Mouse (Mus musculus): Measurements from ENCODE around the gene Golt1a. TPM values are rescaled to one million over a fixed set of nuclear protein-coding genes. Genes with fewer than 3 reads are reported as not detected.
A peak's percentile ranks its signal among the peaks of the same experiment; 100 is the strongest.

The Golt1a gene
- polyA plus RNA-seq, 1 experiment from 2014 or later = 10.2 TPM

DNA sequence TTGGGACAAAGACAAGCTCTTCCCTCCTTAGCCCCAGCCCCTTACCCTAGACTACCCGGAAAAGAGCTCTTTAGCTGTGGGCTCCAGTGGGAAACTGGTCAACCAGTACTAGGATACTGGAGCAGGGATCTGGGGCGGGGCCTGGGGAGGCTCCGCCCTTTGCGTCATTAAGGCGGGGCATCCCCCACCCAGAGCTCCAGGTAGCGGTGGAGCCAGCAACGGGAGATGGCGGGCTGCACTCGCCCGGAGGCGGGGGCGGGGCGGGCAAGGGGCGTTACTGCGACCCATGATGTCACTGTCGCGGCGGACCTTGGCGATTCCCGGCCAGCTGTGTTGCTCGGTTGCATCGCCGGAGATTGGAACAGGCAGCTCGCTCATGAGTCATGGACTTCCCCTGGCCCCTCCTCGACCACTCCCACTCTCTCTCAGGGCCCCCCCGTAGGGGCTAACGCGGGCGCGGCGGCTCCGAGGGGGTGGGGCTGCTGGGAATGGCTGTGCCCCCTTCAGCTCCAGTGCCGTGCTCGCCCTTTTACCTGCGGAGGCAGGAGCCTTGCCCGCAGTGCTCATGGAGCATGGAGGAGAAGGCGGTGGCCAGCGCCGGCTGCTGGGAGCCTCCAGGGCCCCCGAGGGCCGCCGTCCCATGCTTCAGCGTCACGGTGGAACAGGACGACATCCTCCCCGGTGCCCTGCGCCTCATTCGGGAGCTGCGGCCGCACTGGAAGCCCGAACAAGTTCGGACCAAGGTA is 53.8 kb downstream of the Golt1a start, which contains the start of gene Etnk2:
TSS of gene Etnk2 (plus strand) at position 297 of the 746 bp plus-strand sequence.
- H3K4me2 ChIP-seq (ENCODE audit: low read depth, low read length) = peak within 1 kb of the TSS; percentile 61
- H3K4me1 ChIP-seq (ENCODE audit: control insufficient read depth, low read depth, low read length) = peaks cover 16% of the 10 kb centered on the region
- WGBS (ENCODE audit: insufficient replicate concordance) = under 1% methylated on average over 52 of the region's 52 CpGs
- H3K36me3 ChIP-seq (ENCODE audit: control insufficient read depth, insufficient read depth) = no peaks in the 10 kb centered on the region
- H3K9ac ChIP-seq (ENCODE audit: low read depth, low read length) = peak within 1 kb of the TSS; percentile 61
- H3K4me3 ChIP-seq (ENCODE audit: low read depth, low read length) = peak within 1 kb of the TSS; percentile 59
- H3K27me3 ChIP-seq (ENCODE audit: control insufficient read depth, insufficient read depth, low read depth, low read length) = peaks cover 21% of the 10 kb centered on the region
- H3K9me3 ChIP-seq (replicated peaks; ENCODE audit: control insufficient read depth, low read length) = no peaks in the 10 kb centered on the region
- peak; percentile 80 for ATAC-seq (ENCODE audit: low read depth)
- peak within 1 kb of the TSS; percentile 80 for H3K27ac ChIP-seq (ENCODE audit: low read length)

DNA sequence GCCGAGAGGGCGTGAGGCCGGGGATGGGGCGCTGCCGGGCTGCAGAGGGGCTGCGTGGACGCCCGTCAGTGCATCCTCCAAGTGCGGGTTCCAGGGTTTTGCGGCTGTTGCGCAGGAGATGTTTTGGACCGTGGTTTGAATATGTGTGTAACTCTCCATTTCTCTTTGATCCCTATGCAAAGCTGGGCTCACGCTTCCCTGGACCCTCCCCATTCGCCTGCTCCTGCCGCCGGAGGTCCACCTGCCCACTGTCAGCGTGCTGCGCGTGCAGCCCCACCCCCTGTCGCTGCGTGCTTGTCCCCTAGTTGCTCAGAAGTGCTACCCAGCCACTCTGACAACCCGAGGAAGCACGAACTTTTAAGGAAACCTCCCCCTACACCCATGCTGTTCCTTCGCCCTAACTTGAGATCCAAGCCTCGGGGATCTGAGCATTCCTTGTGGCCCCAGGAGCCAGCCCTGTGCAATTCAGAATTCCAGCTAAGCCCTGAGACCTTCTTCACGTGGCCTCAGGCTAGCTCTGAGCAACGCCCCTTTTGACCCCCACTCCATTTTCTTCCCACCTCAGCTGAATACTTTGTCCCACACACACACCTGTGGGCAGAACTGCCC is 54.5 kb downstream of the Golt1a start:
- WGBS (ENCODE audit: insufficient replicate concordance) = 5% methylated on average over 27 of the region's 27 CpGs
- ATAC-seq (ENCODE audit: low read depth) = no peak
- no peaks in the 10 kb centered on the region for H3K9me3 ChIP-seq (replicated peaks; ENCODE audit: control insufficient read depth, low read length)
- peak overlapping the region; percentile 59 for H3K4me3 ChIP-seq (ENCODE audit: low read depth, low read length)
- peak overlapping the region; percentile 61 for H3K4me2 ChIP-seq (ENCODE audit: low read depth, low read length)
- peaks cover 16% of the 10 kb centered on the region for H3K4me1 ChIP-seq (ENCODE audit: control insufficient read depth, low read depth, low read length)
- no peaks in the 10 kb centered on the region for H3K36me3 ChIP-seq (ENCODE audit: control insufficient read depth, insufficient read depth)
- peak overlapping the region; percentile 61 for H3K9ac ChIP-seq (ENCODE audit: low read depth, low read length)
- H3K27ac ChIP-seq (ENCODE audit: low read length) = peak overlapping the region; percentile 80
- peaks cover 21% of the 10 kb centered on the region for H3K27me3 ChIP-seq (ENCODE audit: control insufficient read depth, insufficient read depth, low read depth, low read length)

DNA sequence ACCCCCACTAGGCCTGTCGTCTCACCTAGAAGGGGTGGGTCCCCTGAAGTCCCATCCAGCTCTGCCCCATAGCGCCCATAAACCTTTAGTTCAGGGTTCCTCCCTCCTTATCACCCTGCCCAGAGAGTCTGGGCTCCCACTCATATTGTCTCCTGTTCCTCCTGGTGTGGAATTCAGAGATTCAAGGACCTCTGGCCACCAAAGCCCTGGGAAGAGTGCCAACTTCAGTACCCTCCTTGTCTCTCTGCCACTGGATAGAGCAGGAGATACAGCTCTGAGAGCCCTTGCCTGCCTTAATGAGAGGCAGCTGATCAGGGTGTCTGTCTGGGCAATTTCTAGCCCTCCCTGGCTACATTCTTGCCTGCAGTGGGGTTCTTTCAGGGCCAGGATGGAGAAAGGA is 55.3 kb downstream of the Golt1a start:
- H3K4me1 ChIP-seq (ENCODE audit: control insufficient read depth, low read depth, low read length) = peaks cover 16% of the 10 kb centered on the region
- no peaks in the 10 kb centered on the region for H3K36me3 ChIP-seq (ENCODE audit: control insufficient read depth, insufficient read depth)
- H3K27me3 ChIP-seq (ENCODE audit: control insufficient read depth, insufficient read depth, low read depth, low read length) = peaks cover 21% of the 10 kb centered on the region
- H3K9ac ChIP-seq (ENCODE audit: low read depth, low read length) = no peak overlapping the region
- 37% methylated on average over 2 of the region's 2 CpGs for WGBS (ENCODE audit: insufficient replicate concordance)
- H3K27ac ChIP-seq (ENCODE audit: low read length) = no peak overlapping the region
- no peak overlapping the region for H3K4me2 ChIP-seq (ENCODE audit: low read depth, low read length)
- no peaks in the 10 kb centered on the region for H3K9me3 ChIP-seq (replicated peaks; ENCODE audit: control insufficient read depth, low read length)
- H3K4me3 ChIP-seq (ENCODE audit: low read depth, low read length) = no peak overlapping the region
- no peak for ATAC-seq (ENCODE audit: low read depth)

DNA sequence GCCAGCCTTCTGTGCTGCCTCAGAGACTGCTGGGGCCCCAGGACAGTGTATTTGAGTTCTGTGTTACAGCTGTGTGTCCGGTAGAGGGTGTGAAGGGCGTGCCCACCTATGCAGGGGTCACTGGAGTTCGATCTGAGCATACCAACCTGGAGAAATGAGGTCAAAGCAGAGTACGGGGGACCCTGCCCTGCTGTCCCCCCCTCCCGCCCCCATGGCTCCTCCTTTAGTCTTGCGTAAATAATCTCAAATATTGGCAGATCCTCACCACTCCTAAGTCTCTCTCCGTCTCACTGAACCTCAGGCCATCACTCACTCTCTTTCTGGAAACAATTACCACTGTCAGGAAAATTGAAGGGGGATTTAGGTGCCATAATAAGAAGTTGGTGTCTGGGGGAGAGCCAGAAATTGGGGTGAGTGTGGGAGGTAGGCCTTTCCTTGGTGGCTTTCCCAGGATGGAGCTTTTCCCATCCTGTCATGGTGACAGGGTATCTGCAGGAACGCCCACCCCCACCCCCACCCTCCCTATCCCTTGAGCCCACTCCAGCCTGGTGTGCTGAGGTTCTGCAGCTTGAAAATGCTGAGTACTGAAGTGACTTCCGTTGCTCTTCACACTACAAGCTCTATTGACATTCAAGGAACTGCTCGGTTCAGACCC is 57.5 kb downstream of the Golt1a start:
- H3K4me3 ChIP-seq (ENCODE audit: low read depth, low read length) = no peak overlapping the region
- H3K36me3 ChIP-seq (ENCODE audit: control insufficient read depth, insufficient read depth) = no peaks in the 10 kb centered on the region
- peak overlapping the region; percentile 22 for H3K27ac ChIP-seq (ENCODE audit: low read length)
- H3K9ac ChIP-seq (ENCODE audit: low read depth, low read length) = no peak overlapping the region
- H3K4me2 ChIP-seq (ENCODE audit: low read depth, low read length) = no peak overlapping the region
- no peak; the same call in 1 of the 2 replicates for ATAC-seq (ENCODE audit: low read depth)
- H3K27me3 ChIP-seq (ENCODE audit: control insufficient read depth, insufficient read depth, low read depth, low read length) = peaks cover 21% of the 10 kb centered on the region
- H3K4me1 ChIP-seq (ENCODE audit: control insufficient read depth, low read depth, low read length) = peaks cover 16% of the 10 kb centered on the region
- H3K9me3 ChIP-seq (replicated peaks; ENCODE audit: control insufficient read depth, low read length) = no peaks in the 10 kb centered on the region
- WGBS (ENCODE audit: insufficient replicate concordance) = 33% methylated on average over 10 of the region's 10 CpGs

DNA sequence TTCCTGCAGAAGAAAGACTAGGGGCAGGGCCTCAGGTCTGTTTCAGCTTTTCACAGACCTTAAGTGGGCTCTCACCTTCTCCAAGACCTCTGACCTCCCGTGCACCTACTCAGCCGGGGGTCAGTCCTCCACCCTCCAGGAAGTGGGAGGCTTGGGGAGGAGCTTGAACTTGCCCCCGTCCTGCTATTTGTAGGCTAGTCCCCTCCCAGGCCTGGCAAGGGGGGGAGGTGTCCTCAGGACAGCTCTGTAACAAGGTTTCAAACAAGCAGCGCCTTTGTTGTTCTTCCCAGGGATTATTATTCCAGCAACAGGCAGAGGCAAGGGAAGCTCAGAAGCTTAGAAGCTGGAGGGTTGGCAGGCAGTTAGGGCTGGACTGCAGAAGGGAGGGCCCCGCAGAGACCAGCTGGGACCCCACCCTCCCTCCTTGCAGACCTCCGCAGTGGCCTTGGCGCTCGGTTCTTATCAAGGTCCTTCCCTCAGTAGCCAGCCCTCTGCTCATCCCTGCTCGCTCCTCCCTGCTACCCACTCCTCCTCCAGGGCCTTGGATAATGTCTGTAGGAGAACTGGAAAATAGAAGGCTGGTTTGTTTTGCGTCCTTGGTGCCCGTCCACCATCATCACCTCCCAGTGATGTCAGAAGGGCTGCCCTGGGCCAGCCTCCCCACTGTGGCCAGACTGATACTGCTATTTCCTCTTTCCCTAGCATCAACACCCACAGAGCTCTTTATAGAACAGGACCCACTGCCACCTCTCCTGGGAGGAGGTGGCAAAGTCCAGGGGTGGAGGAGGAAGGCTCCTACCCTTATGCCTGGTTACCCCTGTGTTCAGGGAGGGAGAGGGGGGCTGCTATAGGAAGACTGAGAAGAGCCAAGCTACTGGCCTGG is 58.2 kb downstream of the Golt1a start:
- ATAC-seq (ENCODE audit: low read depth) = no peak
- Histone ChIP-seq H3K9ac (ENCODE audit: low read depth, low read length) (no peak overlapping the region), H3K4me1 (ENCODE audit: control insufficient read depth, low read depth, low read length) (peaks cover 15% of the 10 kb centered on the region), H3K4me2 (ENCODE audit: low read depth, low read length) (no peak overlapping the region), H3K4me3 (ENCODE audit: low read depth, low read length) (no peak overlapping the region), H3K27me3 (ENCODE audit: control insufficient read depth, insufficient read depth, low read depth, low read length) (peaks cover 20% of the 10 kb centered on the region), H3K36me3 (ENCODE audit: control insufficient read depth, insufficient read depth) (no peaks in the 10 kb centered on the region), H3K27ac (ENCODE audit: low read length) (peak overlapping the region; percentile 22), H3K9me3 (replicated peaks; ENCODE audit: control insufficient read depth, low read length) (no peaks in the 10 kb centered on the region)
- 9% methylated on average over 11 of the region's 11 CpGs for WGBS (ENCODE audit: insufficient replicate concordance)

DNA sequence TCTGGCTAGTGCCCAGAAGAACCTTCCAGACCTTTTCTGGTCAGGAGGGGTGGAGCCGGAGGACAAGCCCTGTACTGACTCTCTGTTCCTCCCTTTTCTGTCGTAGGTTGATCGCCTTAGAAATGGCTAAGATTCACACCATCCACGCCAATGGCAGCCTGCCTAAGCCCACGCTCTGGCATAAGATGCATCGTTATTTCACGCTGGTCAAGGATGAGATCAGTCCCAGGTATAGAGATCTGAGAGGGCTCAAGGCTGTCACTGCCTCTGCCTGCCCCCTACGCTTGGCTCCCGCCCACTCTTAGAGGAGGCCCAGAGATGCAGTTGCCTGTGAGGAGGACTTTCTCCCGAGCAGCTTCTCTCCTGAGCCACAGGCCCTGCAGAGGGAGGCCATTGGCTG is 59.0 kb downstream of the Golt1a start:
- no peak overlapping the region for H3K27ac ChIP-seq (ENCODE audit: low read length)
- H3K27me3 ChIP-seq (ENCODE audit: control insufficient read depth, insufficient read depth, low read depth, low read length) = peaks cover 12% of the 10 kb centered on the region
- no peaks in the 10 kb centered on the region for H3K36me3 ChIP-seq (ENCODE audit: control insufficient read depth, insufficient read depth)
- no peaks in the 10 kb centered on the region for H3K9me3 ChIP-seq (replicated peaks; ENCODE audit: control insufficient read depth, low read length)
- H3K4me1 ChIP-seq (ENCODE audit: control insufficient read depth, low read depth, low read length) = peaks cover 15% of the 10 kb centered on the region
- 60% methylated on average over 10 of the region's 10 CpGs for WGBS (ENCODE audit: insufficient replicate concordance)
- H3K9ac ChIP-seq (ENCODE audit: low read depth, low read length) = no peak overlapping the region
- H3K4me3 ChIP-seq (ENCODE audit: low read depth, low read length) = no peak overlapping the region
- ATAC-seq (ENCODE audit: low read depth) = no peak
- H3K4me2 ChIP-seq (ENCODE audit: low read depth, low read length) = no peak overlapping the region

DNA sequence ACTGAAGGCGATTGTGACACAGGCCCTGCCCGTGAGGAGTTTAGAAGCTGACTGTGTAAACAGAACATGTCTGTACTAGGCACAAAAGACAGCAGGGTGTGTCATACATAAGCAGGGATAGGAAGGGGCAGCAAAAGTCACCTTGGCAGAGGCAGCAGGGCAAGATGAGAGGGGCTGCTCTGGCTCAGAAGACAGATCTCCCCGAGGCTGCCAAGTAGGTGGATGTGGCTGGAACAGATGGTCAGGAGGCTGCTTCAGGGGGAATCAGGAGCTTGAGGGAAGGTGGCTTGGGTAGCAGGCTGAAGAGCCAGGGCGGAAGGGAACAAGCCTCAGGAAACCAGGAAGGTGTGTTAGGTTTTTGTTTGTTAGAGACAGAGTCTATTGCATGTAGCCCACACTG is 60.8 kb downstream of the Golt1a start:
- H3K27ac ChIP-seq (ENCODE audit: low read length) = no peak overlapping the region
- 47% methylated on average over 4 of the region's 4 CpGs for WGBS (ENCODE audit: insufficient replicate concordance)
- H3K4me3 ChIP-seq (ENCODE audit: low read depth, low read length) = no peak overlapping the region
- H3K27me3 ChIP-seq (ENCODE audit: control insufficient read depth, insufficient read depth, low read depth, low read length) = no peaks in the 10 kb centered on the region
- H3K36me3 ChIP-seq (ENCODE audit: control insufficient read depth, insufficient read depth) = no peaks in the 10 kb centered on the region
- no peak overlapping the region for H3K9ac ChIP-seq (ENCODE audit: low read depth, low read length)
- H3K9me3 ChIP-seq (replicated peaks; ENCODE audit: control insufficient read depth, low read length) = no peaks in the 10 kb centered on the region
- H3K4me1 ChIP-seq (ENCODE audit: control insufficient read depth, low read depth, low read length) = peaks cover 15% of the 10 kb centered on the region
- ATAC-seq (ENCODE audit: low read depth) = no peak
- no peak overlapping the region for H3K4me2 ChIP-seq (ENCODE audit: low read depth, low read length)

DNA sequence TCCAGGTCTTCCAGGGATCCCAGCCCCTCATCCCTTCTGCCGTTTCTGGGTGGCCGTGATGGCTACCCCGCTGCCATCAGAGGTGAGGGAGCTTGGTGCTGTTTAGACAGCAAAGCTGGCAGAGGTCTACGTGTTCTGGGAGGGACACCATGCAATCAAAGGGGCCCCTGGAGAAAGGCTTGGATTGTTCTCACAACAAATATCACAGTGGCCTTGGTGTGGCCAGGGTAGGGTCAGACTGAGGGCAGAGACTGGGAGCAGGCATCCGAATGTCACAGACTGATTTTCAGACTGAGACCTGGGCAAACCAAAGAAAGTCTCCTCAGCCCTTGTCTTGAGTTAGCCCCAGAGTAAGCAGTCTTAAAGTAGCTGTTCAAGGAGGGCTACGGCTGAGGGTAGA is 61.8 kb downstream of the Golt1a start:
- WGBS (ENCODE audit: insufficient replicate concordance) = 63% methylated on average over 6 of the region's 6 CpGs
- Histone ChIP-seq H3K27ac (ENCODE audit: low read length) (peak overlapping the region; percentile 57), H3K9me3 (replicated peaks; ENCODE audit: control insufficient read depth, low read length) (no peaks in the 10 kb centered on the region)

More for the DNA sequence above, 61.8 kb downstream of the Golt1a start:
- no peak for ATAC-seq (ENCODE audit: low read depth)
- Histone ChIP-seq H3K36me3 (ENCODE audit: control insufficient read depth, insufficient read depth) (no peaks in the 10 kb centered on the region), H3K4me3 (ENCODE audit: low read depth, low read length) (no peak overlapping the region), H3K4me2 (ENCODE audit: low read depth, low read length) (no peak overlapping the region), H3K4me1 (ENCODE audit: control insufficient read depth, low read depth, low read length) (peaks cover 15% of the 10 kb centered on the region), H3K27me3 (ENCODE audit: control insufficient read depth, insufficient read depth, low read depth, low read length) (no peaks in the 10 kb centered on the region), H3K9ac (ENCODE audit: low read depth, low read length) (no peak overlapping the region)
